Mouse (Mus musculus): ENCODE results near the gene Acss3. TPM values are rescaled to one million over a fixed set of nuclear protein-coding genes. Genes with fewer than 3 reads are reported as not detected.

Gene Acss3
- polyA plus RNA-seq, 1 experiment, result 0.31 TPM

- 89% methylated on average over 4 of the region's 4 CpGs for WGBS
- DNase-seq (ENCODE audit: low read depth, low spot score), result no peak
These were observed 99.2 kb downstream of the Acss3 start for GRCm38 (mm10) chr10:107024254-107024653.

- WGBS, result 79% methylated on average over 5 of the region's 5 CpGs
These were observed 102.3 kb downstream of the Acss3 start for GRCm38 (mm10) chr10:107021118-107021517.

GRCm38 (mm10) chr10:107011142-107011541, 112.3 kb downstream of the Acss3 start:
- WGBS, result 68% methylated on average over 2 of the region's 2 CpGs
- no peak for DNase-seq (ENCODE audit: low read depth, low spot score)

More at GRCm38 (mm10) chr10:107021118-107021517, 102.3 kb downstream of the Acss3 start:
- no peak for DNase-seq (ENCODE audit: low read depth, low spot score)

- DNase-seq (ENCODE audit: low read depth, low spot score), result no peak
- WGBS, result 86% methylated on average over 2 of the region's 2 CpGs
These were observed 125.3 kb downstream of the Acss3 start for GRCm38 (mm10) chr10:106998052-106998625.

- WGBS, result 80% methylated on average over 4 of the region's 4 CpGs
- no peak for DNase-seq (ENCODE audit: low read depth, low spot score)
These were observed 134.0 kb downstream of the Acss3 start for GRCm38 (mm10) chr10:106989478-106989877.

- 76% methylated on average over 13 of the region's 13 CpGs for WGBS
These were observed 148.0 kb downstream of the Acss3 start for GRCm38 (mm10) chr10:106975193-106976141.

GRCm38 (mm10) chr10:106959026-106959425, 164.4 kb downstream of the Acss3 start:
- no peak for DNase-seq (ENCODE audit: low read depth, low spot score)
- 73% methylated on average over 3 of the region's 3 CpGs for WGBS

More at GRCm38 (mm10) chr10:106975193-106976141, 148.0 kb downstream of the Acss3 start:
- DNase-seq (ENCODE audit: low read depth, low spot score), result no peak

GRCm38 (mm10) chr10:106941380-106941779, 182.1 kb downstream of the Acss3 start:
- WGBS, result 54% methylated on average over 5 of the region's 5 CpGs
- DNase-seq (ENCODE audit: low read depth, low spot score), result no peak

- WGBS, result 27% methylated on average over 1 of the region's 1 CpGs
- no peak for DNase-seq (ENCODE audit: low read depth, low spot score)
These were observed 184.0 kb downstream of the Acss3 start for GRCm38 (mm10) chr10:106939441-106939840.

- WGBS, result 80% methylated on average over 3 of the region's 3 CpGs
- DNase-seq (ENCODE audit: low read depth, low spot score), result no peak
These were observed 184.6 kb downstream of the Acss3 start for GRCm38 (mm10) chr10:106938851-106939250.

GRCm38 (mm10) chr10:106936996-106937395, 186.5 kb downstream of the Acss3 start:
- DNase-seq (ENCODE audit: low read depth, low spot score), result no peak
- 72% methylated on average over 7 of the region's 7 CpGs for WGBS

- whole genome bisulfite sequencing, result 12% methylated on average over 13 of the region's 13 CpGs
- no peak for DNase-seq (ENCODE audit: low read depth, low spot score)
These were observed 190.8 kb downstream of the Acss3 start for GRCm38 (mm10) chr10:106932571-106933073.

GRCm38 (mm10) chr10:106928576-106929332, 194.7 kb downstream of the Acss3 start:
- DNase-seq (ENCODE audit: low read depth, low spot score), result no peak
- whole genome bisulfite sequencing, result 80% methylated on average over 9 of the region's 9 CpGs

GRCm38 (mm10) chr10:106924798-106925197, 198.7 kb downstream of the Acss3 start:
- no peak for DNase-seq (ENCODE audit: low read depth, low spot score)
- WGBS, result 36% methylated on average over 3 of the region's 3 CpGs

- 83% methylated on average over 5 of the region's 5 CpGs for WGBS
- DNase-seq (ENCODE audit: low read depth, low spot score), result no peak
These were observed 199.1 kb downstream of the Acss3 start for GRCm38 (mm10) chr10:106924334-106924733.

GRCm38 (mm10) chr10:106914822-106915221, 208.6 kb downstream of the Acss3 start:
- no peak for DNase-seq (ENCODE audit: low read depth, low spot score)

- DNase-seq (ENCODE audit: low read depth, low spot score), result no peak
These were observed 209.2 kb downstream of the Acss3 start for GRCm38 (mm10) chr10:106914275-106914674.

- WGBS, result 21% methylated on average over 2 of the region's 2 CpGs
- DNase-seq (ENCODE audit: low read depth, low spot score), result no peak
These were observed 210.4 kb downstream of the Acss3 start for GRCm38 (mm10) chr10:106913032-106913431.

GRCm38 (mm10) chr10:106910108-106910507, 213.4 kb downstream of the Acss3 start:
- no peak for DNase-seq (ENCODE audit: low read depth, low spot score)
- 77% methylated on average over 3 of the region's 3 CpGs for WGBS

GRCm38 (mm10) chr10:106896351-106896750, 227.1 kb downstream of the Acss3 start:
- 74% methylated on average over 13 of the region's 13 CpGs for WGBS
- DNase-seq (ENCODE audit: low read depth, low spot score), result no peak

Data from large intestine, adult 2 months (tissue).